Mouse (Mus musculus): ENCODE data around the gene Zbtb48. TPM values are rescaled to one million over a fixed set of nuclear protein-coding genes. Genes with fewer than 3 reads are reported as not detected.

Zbtb48 gene
- total RNA-seq, 1 experiment from 2014 or later = 20.4 TPM

DNA sequence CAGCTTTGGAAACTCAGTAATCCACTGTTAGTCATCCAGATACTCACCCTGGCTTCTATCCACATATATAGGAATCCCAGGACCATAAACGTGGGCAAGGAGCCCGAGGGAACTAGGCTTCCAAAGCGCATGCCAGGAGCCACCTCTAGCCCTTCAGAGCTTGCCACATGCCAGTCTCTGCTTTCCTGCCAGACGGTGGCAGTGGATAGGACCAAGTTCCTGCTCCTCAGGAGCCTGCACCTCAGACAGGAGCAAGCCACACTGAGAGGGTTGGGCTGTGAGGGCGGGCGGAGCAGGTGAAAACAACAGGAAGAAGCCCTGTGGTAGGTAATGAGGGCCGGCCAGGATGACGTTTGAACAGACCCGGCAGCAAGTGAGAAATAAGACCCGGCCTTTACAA lies 41.6 kb downstream of the Zbtb48 start:
- ATAC-seq (ENCODE audit: extremely low read depth, insufficient number of reproducible peaks, low FRiP score, poor library complexity, severe bottlenecking) = no peak

DNA sequence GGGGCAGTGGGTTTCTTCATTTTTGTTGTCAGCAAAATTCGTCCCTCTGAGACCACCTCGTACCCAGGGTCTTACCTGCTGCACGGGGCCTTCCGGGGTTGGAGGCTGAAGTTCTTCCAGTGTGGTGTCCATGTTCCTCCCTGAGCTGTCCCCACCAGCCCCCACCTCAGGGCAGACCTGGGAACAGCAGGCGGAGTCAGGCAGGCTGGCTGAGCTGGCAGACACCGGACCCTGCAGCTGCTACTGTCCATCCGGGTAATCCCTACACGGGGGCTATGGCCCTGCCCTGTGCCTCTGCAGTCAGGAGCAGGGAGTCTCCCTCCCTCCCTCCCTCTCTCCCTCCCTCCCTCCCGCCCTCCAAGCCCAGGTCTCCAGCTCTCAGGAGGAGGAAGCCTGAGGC lies 43.9 kb downstream of the Zbtb48 start:
- ATAC-seq (ENCODE audit: extremely low read depth, insufficient number of reproducible peaks, low FRiP score, poor library complexity, severe bottlenecking) = no peak

DNA sequence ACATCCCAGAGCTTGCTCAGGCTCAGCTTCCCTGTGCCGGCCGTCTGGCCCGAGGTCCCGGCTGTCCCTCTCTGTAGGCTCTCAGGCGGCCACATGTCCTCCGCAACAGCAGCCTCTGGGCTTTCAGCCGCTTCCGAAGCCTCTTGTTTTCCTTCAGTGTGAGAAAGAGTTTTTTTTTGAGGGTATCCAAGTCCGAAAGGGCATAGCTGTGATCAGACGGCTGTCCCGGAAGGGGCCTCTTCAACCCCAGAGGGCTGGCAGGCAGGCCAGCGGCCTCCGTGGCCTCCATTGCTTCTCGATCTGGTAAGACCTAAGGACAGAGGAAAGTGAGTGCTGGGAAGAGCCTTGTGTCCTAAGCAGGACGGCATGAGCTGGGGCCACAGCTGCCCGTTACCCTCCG lies 44.4 kb downstream of the Zbtb48 start:
- no peak for ATAC-seq (ENCODE audit: extremely low read depth, insufficient number of reproducible peaks, low FRiP score, poor library complexity, severe bottlenecking)

DNA sequence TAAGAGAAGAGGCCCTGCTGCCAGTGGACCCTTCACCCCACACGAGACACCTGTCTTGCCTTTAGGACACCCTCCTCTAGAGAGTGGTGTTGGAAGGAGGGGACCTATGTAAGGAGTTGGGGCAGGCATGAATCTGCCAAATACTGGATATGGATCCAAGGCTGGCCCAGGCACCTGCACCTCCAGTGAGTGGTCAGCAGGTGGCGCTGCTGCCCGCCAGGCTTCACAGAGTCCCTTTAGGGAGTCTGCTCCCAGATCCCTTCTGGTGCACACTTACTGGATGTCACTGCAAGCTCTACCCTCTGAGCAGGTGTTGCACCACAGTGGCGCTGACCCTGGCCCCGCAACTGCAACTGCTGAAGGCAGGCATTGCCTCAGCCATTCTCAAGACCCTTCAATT lies 46.1 kb downstream of the Zbtb48 start:
- peak; percentile 72 for ATAC-seq (ENCODE audit: extremely low read depth, insufficient number of reproducible peaks, low FRiP score, poor library complexity, severe bottlenecking)

DNA sequence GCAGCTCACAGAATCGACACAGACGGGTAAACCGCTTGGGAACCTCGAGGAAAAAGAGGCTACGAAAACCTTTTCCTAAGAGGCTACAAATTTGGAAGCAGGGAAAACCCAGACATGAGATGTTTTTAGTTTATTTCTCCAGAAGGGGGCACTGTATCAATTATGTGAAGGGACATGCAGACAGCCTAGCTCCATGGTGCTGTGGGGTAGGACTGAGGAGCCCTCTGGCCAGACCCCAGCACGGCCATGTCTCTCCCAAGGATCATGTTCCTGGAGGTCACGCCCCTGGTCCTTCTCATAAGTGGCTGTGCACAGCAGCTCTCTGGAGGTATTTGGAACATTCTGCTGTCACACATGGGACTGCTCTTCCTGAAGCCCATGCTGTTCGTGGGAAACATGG lies 46.8 kb downstream of the Zbtb48 start:
- no peak for ATAC-seq (ENCODE audit: extremely low read depth, insufficient number of reproducible peaks, low FRiP score, poor library complexity, severe bottlenecking)

DNA sequence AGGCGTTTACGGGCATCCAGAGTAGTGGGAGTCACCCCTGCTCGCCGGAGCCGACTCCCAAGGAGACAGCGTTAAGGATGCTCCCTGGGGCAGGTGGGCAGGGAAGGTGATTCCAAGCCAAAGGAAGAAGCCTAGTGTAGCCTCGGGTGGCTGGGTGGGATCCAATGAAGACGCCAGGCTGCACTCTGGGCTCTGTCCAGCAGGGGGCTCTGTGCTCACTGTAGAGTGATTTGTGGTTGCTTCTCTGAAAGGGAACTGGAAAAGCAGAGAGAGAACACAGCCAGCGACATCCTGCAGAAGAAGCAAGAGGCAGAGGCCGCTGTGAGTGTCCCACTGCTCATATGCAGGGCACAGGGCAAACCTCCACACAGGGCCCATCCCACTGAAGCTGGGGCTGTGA lies 49.7 kb downstream of the Zbtb48 start:
- peak; percentile 54 for ATAC-seq (ENCODE audit: extremely low read depth, insufficient number of reproducible peaks, low FRiP score, poor library complexity, severe bottlenecking)

DNA sequence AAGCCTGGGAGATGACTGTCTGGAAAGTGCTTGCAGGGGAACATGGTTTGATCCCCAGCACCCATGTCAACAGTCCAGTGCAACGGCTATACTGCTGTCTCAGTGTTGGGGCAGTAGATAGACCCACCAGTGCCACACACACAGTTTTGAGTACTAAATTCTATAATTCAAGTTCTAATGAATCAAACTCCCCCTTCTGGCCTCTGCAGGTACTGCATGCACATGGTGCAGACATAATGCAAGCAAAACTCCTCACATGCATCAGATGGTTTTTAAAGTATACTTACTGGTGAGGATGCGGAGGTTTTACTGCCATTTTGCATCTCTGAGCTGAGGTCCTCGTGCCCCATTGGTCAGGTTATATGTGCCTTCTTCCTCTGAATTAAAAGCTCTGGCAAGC lies 52.0 kb downstream of the Zbtb48 start:
- ATAC-seq (ENCODE audit: extremely low read depth, insufficient number of reproducible peaks, low FRiP score, poor library complexity, severe bottlenecking) = no peak

DNA sequence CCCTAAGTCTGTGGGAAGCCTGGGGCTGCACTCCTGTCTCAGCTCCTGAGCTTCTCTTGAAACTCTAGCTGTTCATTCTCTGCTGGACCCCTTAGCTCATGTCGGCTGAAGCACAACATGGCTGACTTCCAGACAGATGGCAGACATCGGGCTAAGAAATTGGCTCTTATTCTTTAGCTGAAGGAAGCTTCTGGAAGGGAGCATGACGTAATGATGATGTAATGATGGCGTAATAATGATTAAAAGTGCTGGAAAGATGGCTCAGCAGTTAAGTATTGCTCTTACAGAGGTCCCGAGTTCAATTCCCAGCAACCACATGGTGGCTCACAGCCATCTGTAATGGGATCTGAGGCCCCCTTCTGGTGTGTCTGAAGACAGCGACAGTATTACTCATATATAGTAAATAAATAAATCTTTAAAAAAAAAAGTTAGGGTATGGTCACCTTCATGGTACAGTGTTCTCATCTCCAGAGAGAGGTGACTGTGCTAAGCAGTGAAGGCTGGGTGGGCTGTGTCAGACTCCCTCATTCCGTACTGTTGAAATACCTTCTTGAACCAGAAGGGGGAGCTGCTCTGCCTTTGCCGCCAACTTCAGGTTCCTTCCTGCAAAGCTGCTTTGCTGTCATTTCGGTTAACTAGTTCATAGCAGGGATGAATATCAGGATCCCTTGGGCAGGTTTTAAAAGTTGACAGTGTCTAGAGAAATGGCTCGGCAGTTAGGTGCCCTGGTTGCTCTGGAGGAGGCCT lies 55.1 kb downstream of the Zbtb48 start:
- ATAC-seq (ENCODE audit: extremely low read depth, insufficient number of reproducible peaks, low FRiP score, poor library complexity, severe bottlenecking) = 0 out of 2 replicates have a peak, but pooled peaks have one; percentile 25

Other genes starting within 250 kb of the Zbtb48 start
- 7.4 and 15.6 TPM in 2 replicates for gene Camta1, start 165.8 kb downstream of the Zbtb48 start, total RNA-seq (2017)
- gene Dnajc11, start 94.0 kb downstream of the Zbtb48 start, total RNA-seq (2017) = 45.3 and 55.7 TPM in 2 replicates
- 16.2 and 17.5 TPM in 2 replicates for gene Thap3, start 38.7 kb downstream of the Zbtb48 start, total RNA-seq (2017)
- gene Phf13, start 31.4 kb downstream of the Zbtb48 start, total RNA-seq (2017) = 5.0 and 5.2 TPM in 2 replicates
- gene Klhl21, start 18.9 kb downstream of the Zbtb48 start, total RNA-seq (2017) = 6.5 and 8.7 TPM in 2 replicates
- not detected in 2 replicates for gene Tas1r1, start 10.9 kb upstream of the Zbtb48 start, total RNA-seq (2017)
- gene Nol9, start 11.7 kb upstream of the Zbtb48 start, total RNA-seq (2017) = 23.0 and 23.7 TPM in 2 replicates
- gene Plekhg5, start 44.8 kb upstream of the Zbtb48 start, total RNA-seq (2017) = 0.81 and 2.5 TPM in 2 replicates
- gene Tnfrsf25, start 88.3 kb upstream of the Zbtb48 start, total RNA-seq (2017) = 1.8 and 2.3 TPM in 2 replicates
- 0.12 and 0.23 TPM in 2 replicates for gene Espn, start 124.7 kb upstream of the Zbtb48 start, total RNA-seq (2017)
- not detected in 2 replicates for gene Hes2, start 131.2 kb upstream of the Zbtb48 start, total RNA-seq (2017)
- gene Acot7, start 150.5 kb upstream of the Zbtb48 start, total RNA-seq (2017) = 12.2 and 18.4 TPM in 2 replicates
- gene Gpr153, start 246.6 kb upstream of the Zbtb48 start, total RNA-seq (2017) = 0.12 TPM in 1 of 2 replicates, not detected in the other